Mouse (Mus musculus): ENCODE data around the gene 1700034J05Rik.

The 1700034J05Rik gene

DNA sequence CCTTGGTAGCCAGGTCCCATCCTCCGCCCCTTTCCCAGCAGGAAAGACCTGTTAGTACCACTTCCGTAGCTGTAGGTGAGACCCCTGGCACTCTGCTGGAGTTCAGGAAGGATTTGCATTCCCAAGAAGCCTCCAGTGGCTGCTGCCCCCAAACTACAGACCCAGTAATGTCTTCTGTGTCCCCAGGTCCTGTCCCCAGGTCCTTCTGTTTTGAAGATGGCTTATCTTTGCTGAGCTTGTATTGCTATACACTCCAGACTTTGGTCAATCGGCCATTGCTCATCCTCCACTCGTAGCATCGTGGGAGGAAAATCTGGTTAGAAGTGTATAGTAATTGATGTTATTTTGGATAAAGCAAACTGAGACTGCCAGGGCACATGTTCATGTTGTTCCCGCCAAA is 13.6 kb upstream of the 1700034J05Rik start:
- in situ Hi-C loops (cut with MboI; ENCODE audit: low pct_unique_long_range_greater_than_20kb in 1 of 2, low sequenced_read_pairs in 2 of 2, unreplicated experiment in 1 of 2): no loop called here

DNA sequence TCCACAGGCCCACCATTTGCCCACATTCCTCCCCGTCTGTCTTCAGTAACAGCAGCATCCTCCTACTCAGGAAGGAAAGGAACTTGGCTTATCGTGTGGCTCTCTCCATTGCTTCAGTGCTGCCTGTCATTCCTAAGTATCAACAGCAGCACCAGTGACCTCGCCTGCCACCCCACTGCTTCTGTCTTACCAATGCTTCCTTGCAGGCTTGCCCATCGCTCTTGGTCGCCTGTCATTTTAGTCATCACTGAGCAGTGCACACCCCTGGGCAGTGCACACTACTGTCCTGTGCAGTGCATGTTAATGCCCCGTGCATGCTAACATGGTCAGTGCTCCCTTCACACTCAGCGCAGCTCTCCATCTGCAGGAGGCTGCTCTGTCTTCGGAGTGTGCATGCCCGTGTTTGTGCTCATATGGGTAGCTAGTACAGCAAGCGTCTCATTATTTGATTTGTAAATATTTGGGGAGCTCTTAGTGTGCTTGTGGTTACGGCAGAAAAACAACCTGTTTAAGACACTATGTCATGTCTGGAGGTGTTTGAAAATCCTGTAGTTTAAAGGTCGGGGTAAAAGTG is 12.3 kb upstream of the 1700034J05Rik start:
- in situ Hi-C loops (cut with MboI; ENCODE audit: low pct_unique_long_range_greater_than_20kb in 1 of 2, low sequenced_read_pairs in 2 of 2, unreplicated experiment in 1 of 2): no loop called here

DNA sequence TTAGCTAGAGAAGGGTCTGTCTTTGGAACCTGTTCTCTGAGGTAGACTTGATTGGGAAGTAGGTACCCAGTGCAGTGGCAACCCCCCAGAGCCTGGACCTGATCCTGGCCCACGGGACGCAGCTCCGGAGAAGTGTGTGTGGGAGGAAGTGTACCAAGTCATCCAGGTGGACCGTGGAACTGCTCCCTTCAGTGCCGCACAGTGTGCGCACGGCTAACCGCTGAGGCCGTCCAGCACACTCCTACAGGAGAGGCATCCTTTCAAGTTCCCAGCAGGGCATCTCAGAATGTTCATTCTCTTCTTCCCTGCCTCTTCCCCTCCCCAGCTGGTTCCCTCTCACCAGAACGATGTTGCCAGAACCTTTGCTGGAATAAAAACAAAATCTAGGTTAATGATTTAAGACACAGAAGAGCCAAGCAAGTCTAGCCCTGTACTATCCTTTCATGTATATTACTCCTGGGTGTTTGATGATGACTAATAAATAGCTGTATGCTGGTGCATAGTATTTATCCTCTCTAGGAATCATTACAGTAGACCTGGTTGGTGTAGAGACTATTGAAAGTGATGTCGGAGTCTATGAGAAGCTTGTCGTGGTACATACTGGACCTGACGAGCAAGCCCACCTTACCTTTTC is 11.0 kb upstream of the 1700034J05Rik start:
- in situ Hi-C loops (cut with MboI; ENCODE audit: low pct_unique_long_range_greater_than_20kb in 1 of 2, low sequenced_read_pairs in 2 of 2, unreplicated experiment in 1 of 2): no loop called here

DNA sequence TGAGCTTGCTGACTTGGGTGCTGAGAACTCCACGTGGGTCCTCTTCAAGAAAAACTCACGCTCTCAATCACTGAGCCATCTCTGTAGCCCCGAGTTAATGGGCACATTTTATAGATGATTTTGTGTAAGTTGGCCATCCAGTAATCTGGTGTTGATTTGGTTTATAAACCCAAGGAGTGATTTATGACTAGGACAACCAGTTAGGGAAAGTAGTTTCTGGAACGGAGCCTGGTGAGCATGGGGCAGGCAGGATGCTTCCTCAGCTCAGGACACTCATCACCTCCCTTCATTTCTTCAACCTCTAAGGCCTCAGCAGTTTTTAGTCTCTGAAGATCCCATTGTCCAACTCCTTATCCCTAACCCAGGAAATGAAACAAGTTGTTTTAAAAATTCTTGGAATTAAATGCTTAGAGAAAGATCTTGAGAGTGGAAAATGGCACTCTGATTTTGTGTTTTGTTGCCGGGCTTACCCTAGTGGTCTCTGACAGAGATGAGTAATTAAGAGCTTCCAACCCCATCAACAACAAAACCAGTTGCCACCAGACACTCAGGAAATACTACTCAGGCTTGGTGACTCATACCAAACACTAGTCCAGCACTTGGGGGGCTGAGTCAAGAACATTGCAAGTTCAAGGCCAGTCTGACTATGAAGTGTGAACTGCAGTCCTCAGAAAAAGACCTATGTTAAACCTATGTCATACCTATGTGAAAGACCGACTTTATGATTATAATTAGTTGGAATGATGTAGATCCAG is 9.4 kb upstream of the 1700034J05Rik start:
- in situ Hi-C loops (cut with MboI; ENCODE audit: low pct_unique_long_range_greater_than_20kb in 1 of 2, low sequenced_read_pairs in 2 of 2, unreplicated experiment in 1 of 2): no loop called here

DNA sequence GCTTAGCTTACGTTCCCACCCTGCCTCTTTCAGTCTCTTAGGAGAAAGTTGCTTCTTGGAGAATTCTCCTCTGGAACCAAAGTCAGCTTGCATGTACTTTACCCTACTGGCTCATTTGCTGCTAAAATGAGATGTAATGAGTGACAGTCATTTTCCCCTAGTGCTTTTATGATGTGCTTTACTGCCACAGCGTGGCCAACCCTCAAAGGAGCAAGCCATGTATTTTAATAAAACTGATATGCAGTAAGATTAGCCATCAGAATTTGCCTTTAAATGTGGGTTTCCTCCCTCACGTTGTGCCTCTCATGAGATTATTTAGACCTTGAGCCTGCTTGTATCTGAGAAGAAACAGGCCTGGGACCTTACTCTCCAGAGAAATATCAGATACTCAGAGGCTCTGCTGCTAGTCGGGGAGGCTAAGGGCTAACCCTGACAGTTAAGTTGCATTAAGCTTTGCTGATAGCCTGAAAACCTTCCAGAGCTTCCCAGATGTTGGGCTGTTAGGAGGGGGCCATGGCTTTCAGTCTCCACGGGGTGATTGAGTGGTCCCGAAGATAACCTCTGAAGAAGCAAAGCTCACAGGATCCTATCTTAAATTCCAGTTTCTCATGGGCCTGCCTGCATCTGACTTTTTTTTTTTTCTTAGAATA is 7.7 kb upstream of the 1700034J05Rik start:
- in situ Hi-C loops (cut with MboI; ENCODE audit: low pct_unique_long_range_greater_than_20kb in 1 of 2, low sequenced_read_pairs in 2 of 2, unreplicated experiment in 1 of 2): no loop called here

DNA sequence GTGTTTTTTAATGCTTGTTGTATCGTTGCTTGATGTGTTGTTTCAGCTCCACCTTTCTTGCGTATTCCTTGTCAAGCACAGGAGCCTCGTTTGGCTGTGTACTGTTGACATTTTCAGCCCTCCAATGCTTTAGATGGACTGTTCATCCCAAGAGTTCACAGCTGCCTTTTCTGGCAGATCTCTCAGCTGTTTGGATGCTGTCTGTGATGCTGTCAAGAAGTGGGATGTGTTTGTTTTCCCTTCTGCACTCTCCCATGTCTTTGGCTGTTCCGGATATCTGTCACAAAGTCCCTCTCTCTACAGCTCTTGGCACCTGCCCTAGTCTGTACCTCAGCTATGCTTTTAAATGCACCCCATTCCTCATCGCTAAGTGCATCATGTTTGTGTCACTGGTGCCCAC is 6.7 kb upstream of the 1700034J05Rik start:
- in situ Hi-C loops (cut with MboI; ENCODE audit: low pct_unique_long_range_greater_than_20kb in 1 of 2, low sequenced_read_pairs in 2 of 2, unreplicated experiment in 1 of 2): no loop called here

DNA sequence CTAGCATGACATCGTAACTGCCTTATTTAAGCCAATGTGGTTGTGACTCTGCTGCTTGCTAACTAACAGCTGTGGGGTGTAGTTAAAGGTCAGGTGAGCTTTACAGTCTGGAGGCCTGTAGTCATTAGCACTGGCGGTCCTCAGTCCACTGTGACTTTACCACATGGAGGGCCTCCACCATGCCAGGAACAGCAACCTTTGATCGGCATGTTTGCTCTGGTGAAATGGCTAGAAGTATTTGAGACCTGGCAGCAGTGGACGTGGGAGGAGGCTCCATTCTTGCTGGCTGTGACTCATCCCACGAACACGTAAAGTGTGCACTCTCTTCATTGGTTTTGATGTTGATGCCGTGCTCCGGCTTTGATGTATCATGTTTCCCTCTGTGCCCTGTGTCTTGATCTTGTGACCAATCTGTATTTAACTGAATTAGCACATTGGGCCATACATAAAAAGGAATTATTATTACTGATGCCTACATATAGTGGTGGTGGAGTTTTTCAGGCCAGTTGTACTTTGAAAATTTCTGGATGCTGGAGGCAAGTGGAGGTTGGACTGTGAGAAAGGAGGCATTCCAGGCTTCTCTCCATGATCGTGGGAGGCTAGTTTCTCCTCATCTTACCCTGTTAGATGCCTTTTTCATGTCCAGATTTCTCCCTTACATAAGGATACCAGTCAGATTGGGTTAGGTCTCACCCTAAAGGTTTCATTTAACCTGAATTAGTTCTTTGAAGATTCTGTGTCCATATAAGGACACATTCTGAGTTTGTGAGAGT is 5.9 kb upstream of the 1700034J05Rik start:
- in situ Hi-C loops (cut with MboI; ENCODE audit: low pct_unique_long_range_greater_than_20kb in 1 of 2, low sequenced_read_pairs in 2 of 2, unreplicated experiment in 1 of 2): no loop called here

DNA sequence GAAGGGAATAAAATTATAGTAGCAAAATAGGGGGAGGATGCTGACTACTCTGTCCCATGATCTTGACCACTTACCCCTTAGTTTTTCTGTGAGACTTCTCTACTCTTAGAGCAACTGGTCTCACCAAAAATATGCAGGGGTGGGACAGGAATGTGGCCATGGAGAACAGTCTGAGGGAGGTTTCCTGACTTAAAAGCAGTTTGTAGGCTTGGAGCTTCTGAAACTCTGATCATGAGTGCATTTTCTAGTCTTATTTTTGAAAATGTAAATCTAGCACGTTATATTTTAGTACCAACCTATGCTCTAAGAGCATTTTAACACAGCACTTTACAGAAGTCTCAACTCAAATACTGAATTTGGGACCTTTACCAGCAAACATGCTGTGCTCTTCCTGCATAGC is 4.5 kb upstream of the 1700034J05Rik start:
- in situ Hi-C loops (cut with MboI; ENCODE audit: low pct_unique_long_range_greater_than_20kb in 1 of 2, low sequenced_read_pairs in 2 of 2, unreplicated experiment in 1 of 2): no loop called here

DNA sequence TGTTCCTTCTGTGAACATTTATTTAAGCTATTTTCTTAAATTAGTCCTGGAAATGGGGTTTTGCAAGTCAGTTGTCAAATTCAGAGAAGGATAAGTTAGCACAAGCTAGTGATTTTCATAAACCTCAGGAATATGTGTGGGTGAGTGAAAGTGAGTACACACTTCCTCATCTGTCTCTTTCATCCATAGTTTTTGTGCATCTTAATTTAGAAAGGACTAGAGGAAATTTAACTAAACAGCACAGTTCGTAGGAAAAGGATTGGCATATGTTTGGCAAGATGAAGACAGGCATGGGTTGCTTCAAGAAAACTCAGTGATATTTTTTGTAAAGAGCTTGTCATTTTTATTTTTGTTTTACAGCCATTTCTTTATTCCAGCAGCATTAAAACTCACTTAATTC is 2.7 kb upstream of the 1700034J05Rik start:
- in situ Hi-C loops (cut with MboI; ENCODE audit: low pct_unique_long_range_greater_than_20kb in 1 of 2, low sequenced_read_pairs in 2 of 2, unreplicated experiment in 1 of 2): no loop called here

DNA sequence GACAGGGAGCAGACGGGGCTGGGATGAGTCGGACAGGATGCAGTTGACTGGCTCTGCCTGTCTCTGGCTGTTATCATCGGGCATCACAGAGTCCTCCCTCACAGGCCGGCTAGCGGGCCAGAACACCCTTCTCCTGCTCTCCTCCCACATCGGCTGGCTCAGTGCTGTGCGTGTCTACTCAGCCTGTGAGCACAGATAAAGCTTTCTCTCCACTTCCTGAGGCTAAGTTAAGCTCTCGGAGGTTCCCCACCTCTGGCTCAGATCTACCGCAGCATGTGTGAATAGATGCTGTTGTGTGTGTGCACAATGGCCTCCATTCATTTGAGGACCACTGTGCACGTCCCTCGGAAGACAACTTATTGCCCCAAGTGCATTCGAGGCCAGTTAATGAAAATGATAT is 1.7 kb upstream of the 1700034J05Rik start:
- in situ Hi-C loops (cut with MboI; ENCODE audit: low pct_unique_long_range_greater_than_20kb in 1 of 2, low sequenced_read_pairs in 2 of 2, unreplicated experiment in 1 of 2): no loop called here

DNA sequence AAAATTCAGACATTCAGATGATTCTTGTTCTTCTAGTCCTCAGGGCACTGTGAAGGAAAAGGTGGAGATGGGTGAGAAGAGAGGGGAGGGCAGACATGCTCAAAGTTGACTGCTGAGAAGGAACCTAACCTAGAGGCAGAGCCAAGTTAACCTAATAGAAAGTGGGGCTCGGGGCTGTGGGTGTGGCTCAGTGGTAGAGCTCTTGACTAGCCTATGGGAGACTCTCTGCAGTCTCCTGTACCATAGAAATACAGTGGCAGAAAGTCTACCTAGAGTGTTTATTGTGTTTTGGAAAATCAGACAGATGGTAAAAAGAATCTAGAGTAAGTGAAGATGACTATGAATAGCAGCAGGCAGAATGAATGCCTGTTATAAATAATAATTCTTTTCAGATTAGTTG is 1.3 kb upstream of the 1700034J05Rik start:
- in situ Hi-C loops (cut with MboI; ENCODE audit: low pct_unique_long_range_greater_than_20kb in 1 of 2, low sequenced_read_pairs in 2 of 2, unreplicated experiment in 1 of 2): no loop called here

DNA sequence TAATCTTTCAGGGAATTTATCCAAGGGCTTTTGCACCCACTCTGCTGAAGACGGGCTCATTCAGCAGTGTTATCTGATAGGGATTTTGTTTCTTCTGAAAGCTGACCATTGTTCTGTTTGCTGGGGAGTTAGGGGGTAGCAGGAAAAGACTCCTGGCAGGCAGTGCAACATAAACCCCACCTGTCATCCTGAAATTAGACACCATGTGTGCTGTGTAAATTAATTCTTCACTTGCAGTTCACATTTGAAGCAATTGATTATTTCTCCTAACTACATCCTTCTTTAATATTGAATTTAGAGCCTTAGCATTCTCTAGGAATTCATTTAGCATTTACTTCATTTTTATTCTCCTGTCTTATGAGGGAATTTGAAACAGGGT is 3.8 kb downstream of the 1700034J05Rik start:
- in situ Hi-C loops (cut with MboI; ENCODE audit: low pct_unique_long_range_greater_than_20kb in 1 of 2, low sequenced_read_pairs in 2 of 2, unreplicated experiment in 1 of 2): no loop called here

DNA sequence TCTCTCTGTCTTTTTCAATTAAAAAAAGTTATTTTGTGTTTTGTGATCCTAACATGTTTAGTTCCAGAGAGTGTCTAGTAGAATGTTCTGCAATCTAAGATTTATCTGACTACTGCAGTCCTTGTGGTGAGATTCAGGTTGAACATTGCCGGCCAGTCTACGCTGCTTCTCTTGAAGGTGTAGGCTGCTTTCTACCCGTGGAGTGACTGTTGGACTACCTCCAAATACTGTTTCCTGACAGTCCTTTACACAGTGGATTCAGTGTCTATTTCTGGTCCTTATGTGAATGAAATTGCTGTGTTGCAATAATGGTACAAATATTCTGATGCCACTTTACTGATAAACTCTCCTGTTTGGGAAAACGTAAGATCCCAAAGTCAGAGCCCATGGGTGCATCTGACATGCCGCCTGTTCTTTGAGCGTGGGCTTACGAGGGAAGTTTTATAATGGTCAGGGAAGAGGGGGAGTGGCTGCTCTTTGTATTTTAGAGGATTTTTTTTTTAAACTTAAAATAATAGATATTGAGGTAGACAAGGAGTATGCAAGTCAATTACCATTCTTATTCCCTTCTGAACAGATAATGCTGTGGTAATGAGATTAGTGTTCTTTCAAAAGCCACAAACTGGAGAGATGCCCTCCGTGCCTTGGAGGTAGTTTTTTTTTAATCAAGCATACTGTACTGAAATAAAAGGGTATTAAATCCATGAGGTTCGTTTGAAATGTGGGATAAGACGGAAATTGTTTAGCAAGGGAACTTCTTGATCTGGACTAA is 4.4 kb downstream of the 1700034J05Rik start:
- in situ Hi-C loops (cut with MboI; ENCODE audit: low pct_unique_long_range_greater_than_20kb in 1 of 2, low sequenced_read_pairs in 2 of 2, unreplicated experiment in 1 of 2): no loop called here

DNA sequence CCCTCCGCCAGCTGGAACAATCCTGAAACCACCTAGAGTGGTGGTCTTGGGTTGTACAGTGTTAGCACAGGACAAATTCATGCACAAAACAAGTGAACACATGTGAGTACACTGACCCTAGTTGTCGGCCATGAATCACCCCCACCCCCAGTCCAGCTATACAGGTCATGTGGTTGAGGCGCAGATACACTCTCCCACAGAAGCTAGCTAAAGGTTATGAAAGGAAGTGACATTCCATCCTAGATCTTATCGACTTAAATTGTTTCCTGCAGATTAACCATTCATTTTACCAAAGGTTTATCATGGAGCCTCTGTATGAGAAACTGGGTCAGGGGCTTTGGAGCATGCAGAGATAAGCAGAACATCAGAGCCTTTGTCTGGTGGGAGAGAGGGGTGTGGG is 7.0 kb downstream of the 1700034J05Rik start:
- in situ Hi-C loops (cut with MboI; ENCODE audit: low pct_unique_long_range_greater_than_20kb in 1 of 2, low sequenced_read_pairs in 2 of 2, unreplicated experiment in 1 of 2): no loop called here

DNA sequence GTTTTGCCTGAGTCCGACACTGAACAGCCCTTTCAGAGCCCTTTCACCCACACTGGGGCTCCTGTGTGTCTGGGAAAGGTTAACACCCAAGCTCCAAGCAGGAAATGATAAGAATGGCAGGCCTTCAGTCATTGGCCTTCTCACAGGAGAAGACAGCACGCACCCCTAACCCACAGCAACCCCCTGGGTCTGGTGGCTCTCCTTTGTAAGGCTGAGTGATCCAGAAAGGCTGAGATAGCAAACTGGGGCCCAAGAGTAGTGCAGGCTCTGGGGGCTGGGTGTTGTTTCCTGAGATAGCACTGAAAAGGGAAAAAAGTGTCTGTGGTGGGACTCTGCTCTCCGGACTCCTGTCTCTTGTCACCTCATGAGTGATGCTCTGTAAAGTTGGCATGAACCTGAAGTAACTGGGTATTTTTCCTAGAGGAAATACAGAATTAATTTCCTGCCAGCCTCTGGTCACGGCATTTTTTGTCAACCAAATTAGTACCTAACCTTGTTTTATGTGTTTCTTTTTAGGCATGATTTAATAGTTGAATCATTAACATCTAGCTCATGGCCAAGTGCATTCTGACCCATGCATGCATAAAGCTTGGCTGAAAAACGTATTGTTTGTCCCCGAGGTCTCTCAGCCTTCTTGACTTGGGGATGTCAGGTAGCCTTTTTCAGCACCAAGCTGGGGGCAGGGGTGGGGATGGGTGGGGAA is 7.7 kb downstream of the 1700034J05Rik start:
- in situ Hi-C loops (cut with MboI; ENCODE audit: low pct_unique_long_range_greater_than_20kb in 1 of 2, low sequenced_read_pairs in 2 of 2, unreplicated experiment in 1 of 2): no loop called here

DNA sequence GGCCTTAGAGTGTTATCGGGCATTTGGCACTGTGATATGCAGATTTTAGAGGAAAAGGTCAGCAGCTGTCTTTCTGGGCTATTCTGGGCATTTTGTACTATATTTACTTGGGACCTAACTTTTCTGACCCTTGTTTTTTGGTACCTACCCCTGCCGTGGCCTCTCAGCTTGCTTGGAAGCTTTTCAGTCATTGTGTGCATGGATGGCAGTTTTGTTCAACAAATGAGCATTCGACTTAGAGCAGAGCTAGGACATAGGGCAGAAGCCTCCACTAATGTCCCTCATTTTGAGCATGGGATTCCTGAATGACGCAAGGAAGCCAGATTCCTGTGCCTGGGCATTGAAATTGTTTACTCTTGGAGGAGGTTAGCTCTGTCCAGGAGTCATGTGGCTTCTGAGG is 9.4 kb downstream of the 1700034J05Rik start:
- in situ Hi-C loops (cut with MboI; ENCODE audit: low pct_unique_long_range_greater_than_20kb in 1 of 2, low sequenced_read_pairs in 2 of 2, unreplicated experiment in 1 of 2): no loop called here

DNA sequence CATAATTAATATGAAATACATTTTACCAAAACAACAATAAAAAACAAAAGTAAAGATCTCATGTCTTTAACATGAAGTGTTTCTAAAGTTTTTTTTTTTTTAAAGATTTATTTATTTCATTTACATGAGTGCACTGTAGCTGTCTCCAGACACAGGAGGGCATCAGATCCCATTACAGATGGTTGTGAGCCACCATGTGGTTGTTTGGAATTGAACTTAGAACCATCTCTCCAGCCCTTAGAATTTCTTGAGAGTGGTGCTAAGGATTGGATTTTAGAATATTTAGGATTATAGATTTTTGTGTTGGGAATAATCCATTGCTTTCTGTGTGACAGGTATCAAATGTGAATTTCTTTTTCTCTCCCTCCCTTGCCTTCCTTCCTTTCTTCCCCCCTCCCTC is 10.2 kb downstream of the 1700034J05Rik start:
- in situ Hi-C loops (cut with MboI; ENCODE audit: low pct_unique_long_range_greater_than_20kb in 1 of 2, low sequenced_read_pairs in 2 of 2, unreplicated experiment in 1 of 2): no loop called here
